Mouse (Mus musculus): ENCODE measurements around the gene BC053393.
"Not testable (repeated sequence)": the region's sequence is repeated elsewhere in the genome, so short reads cannot be mapped to it uniquely, and the experiment has no call there.

Gene BC053393

GRCm38 (mm10) chr11:46571327-46571726 is at the start of gene BC053393:
BC053393 (plus strand) TSS chr11:46571536.
- no peak for DNase-seq (ENCODE audit: low spot score in 2 of 2)

- no peak for DNase-seq (ENCODE audit: low spot score in 2 of 2)
These were observed 48.6 kb upstream of the BC053393 start for GRCm38 (mm10) chr11:46522719-46523118.

GRCm38 (mm10) chr11:46523912-46524311 is 47.4 kb upstream of the BC053393 start, which contains the start of gene Gm12169:
Gm12169 (plus strand) TSS chr11:46524212.
- DNase-seq (ENCODE audit: low spot score in 2 of 2), result no peak

- DNase-seq (ENCODE audit: low spot score in 2 of 2), result no peak
These were observed 41.2 kb upstream of the BC053393 start for GRCm38 (mm10) chr11:46530149-46530548.

GRCm38 (mm10) chr11:46536978-46537377 is 34.4 kb upstream of the BC053393 start:
- no peak for DNase-seq (ENCODE audit: low spot score in 2 of 2)

- DNase-seq (ENCODE audit: low spot score in 2 of 2), result no peak
These were observed 27.8 kb upstream of the BC053393 start for GRCm38 (mm10) chr11:46543530-46543929.

- DNase-seq (ENCODE audit: low spot score in 2 of 2), result no peak
These were observed 21.6 kb upstream of the BC053393 start for GRCm38 (mm10) chr11:46549721-46550120.

- DNase-seq (ENCODE audit: low spot score in 2 of 2), result no peak
These were observed 18.6 kb upstream of the BC053393 start for GRCm38 (mm10) chr11:46552741-46553140.

GRCm38 (mm10) chr11:46561096-46561495 is 10.2 kb upstream of the BC053393 start:
- no peak for DNase-seq (ENCODE audit: low spot score in 2 of 2)

- no peak for DNase-seq (ENCODE audit: low spot score in 2 of 2)
These were observed 6.7 kb upstream of the BC053393 start for GRCm38 (mm10) chr11:46564671-46565070.

GRCm38 (mm10) chr11:46565967-46566366 is 5.4 kb upstream of the BC053393 start:
- DNase-seq (ENCODE audit: low spot score in 2 of 2), result no peak

GRCm38 (mm10) chr11:46569107-46569506 is 2.2 kb upstream of the BC053393 start:
- no peak for DNase-seq (ENCODE audit: low spot score in 2 of 2)

- no peak for DNase-seq (ENCODE audit: low spot score in 2 of 2)
These were observed 7.5 kb downstream of the BC053393 start for GRCm38 (mm10) chr11:46578771-46579281.

GRCm38 (mm10) chr11:46580428-46580827 is 9.1 kb downstream of the BC053393 start:
- DNase-seq (ENCODE audit: low spot score in 2 of 2), result no peak

- no peak for DNase-seq (ENCODE audit: low spot score in 2 of 2)
These were observed 11.4 kb downstream of the BC053393 start for GRCm38 (mm10) chr11:46582741-46583140.

- no peak for DNase-seq (ENCODE audit: low spot score in 2 of 2)
These were observed 21.1 kb downstream of the BC053393 start for GRCm38 (mm10) chr11:46592416-46592815.

GRCm38 (mm10) chr11:46619929-46620328 is 48.6 kb downstream of the BC053393 start:
- no peak for DNase-seq (ENCODE audit: low spot score in 2 of 2)

- DNase-seq (ENCODE audit: low spot score in 2 of 2), result no peak
These were observed 49.3 kb downstream of the BC053393 start for GRCm38 (mm10) chr11:46620414-46621168.

- DNase-seq (ENCODE audit: low spot score in 2 of 2), result no peak
These were observed 58.0 kb downstream of the BC053393 start, which contains the start of gene Dppa1 for GRCm38 (mm10) chr11:46629211-46629795. Dppa1 (minus strand) TSS chr11:46629261.

- DNase-seq (ENCODE audit: low spot score in 2 of 2), result no peak
These were observed 60.3 kb downstream of the BC053393 start for GRCm38 (mm10) chr11:46631635-46632034.

- not testable (repeated sequence) for DNase-seq (ENCODE audit: low spot score in 2 of 2)
These were observed 64.2 kb downstream of the BC053393 start for GRCm38 (mm10) chr11:46635516-46635915.

GRCm38 (mm10) chr11:46636568-46636967 is 65.2 kb downstream of the BC053393 start:
- DNase-seq (ENCODE audit: low spot score in 2 of 2), result no peak

Data from natural killer cell, adult 2 months (primary cell).